Mouse (Mus musculus): ENCODE measurements around the gene Bpifa5.

The Bpifa5 gene

GRCm38 (mm10) chr2:154209112-154209511 is 46.7 kb downstream of the Bpifa5 start:
- DNase-seq: no peak

- no peak for DNase-seq
These were observed 48.7 kb downstream of the Bpifa5 start for GRCm38 (mm10) chr2:154211121-154211520.

DNA sequence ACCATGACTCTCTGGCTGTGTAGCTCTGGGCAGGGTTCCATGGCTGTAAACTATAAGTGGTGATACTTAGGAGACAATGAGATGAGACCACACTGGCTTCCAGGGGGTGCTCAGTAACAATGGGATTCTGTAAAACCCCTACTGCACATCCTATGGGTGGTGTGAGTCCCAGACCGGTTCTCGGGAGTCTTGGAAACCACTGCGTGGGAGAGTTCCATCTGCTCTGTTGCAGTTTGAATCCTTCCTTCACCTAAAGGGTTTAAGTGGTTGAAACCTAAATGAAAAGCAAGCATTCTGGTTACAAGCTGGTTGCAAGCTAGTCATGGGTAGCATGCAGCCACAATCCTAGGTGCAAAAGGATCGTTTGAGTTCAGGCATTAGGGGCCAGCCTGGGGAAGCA is 49.5 kb downstream of the Bpifa5 start:
- no peak for DNase-seq

- DNase-seq: peak; percentile 48
These were observed 52.8 kb downstream of the Bpifa5 start for GRCm38 (mm10) chr2:154215191-154215590.
